Mouse (Mus musculus): ENCODE data around the gene 3110070M22Rik.
"Not testable (repeated sequence)": the region's sequence is repeated elsewhere in the genome, so short reads cannot be mapped to it uniquely, and the experiment has no call there.

The 3110070M22Rik gene

GRCm38 (mm10) chr13:119487880-119488580 is at the start of gene 3110070M22Rik, which contains the start of gene Tmem267:
Gene 3110070M22Rik, minus strand, starts transcription at chr13:119488383.
Gene Tmem267, plus strand, starts transcription at chr13:119488039.
- DNase-seq (ENCODE audit: low spot score): peak; percentile 75

- not testable (repeated sequence) for DNase-seq (ENCODE audit: low spot score)
These were observed 6.8 kb upstream of the 3110070M22Rik start for GRCm38 (mm10) chr13:119494938-119495337.

- peak; percentile 14 for DNase-seq (ENCODE audit: low spot score)
These were observed 3.9 kb upstream of the 3110070M22Rik start for GRCm38 (mm10) chr13:119492083-119492482.

- peak; percentile 18 for DNase-seq (ENCODE audit: low spot score)
These were observed 829 bp downstream of the 3110070M22Rik start for GRCm38 (mm10) chr13:119487354-119487753.

GRCm38 (mm10) chr13:119477789-119478188 is 10.4 kb downstream of the 3110070M22Rik start:
- DNase-seq (ENCODE audit: low spot score): no peak

GRCm38 (mm10) chr13:119476631-119477030 is 11.6 kb downstream of the 3110070M22Rik start:
- DNase-seq (ENCODE audit: low spot score): no peak

- DNase-seq (ENCODE audit: low spot score): peak; percentile 95
These were observed 25.3 kb downstream of the 3110070M22Rik start, which contains the start of gene 4833420G17Rik for GRCm38 (mm10) chr13:119462596-119463560. Gene 4833420G17Rik, plus strand, starts transcription at chr13:119462768.

- DNase-seq (ENCODE audit: low spot score): peak; percentile 33
These were observed 26.1 kb downstream of the 3110070M22Rik start for GRCm38 (mm10) chr13:119461900-119462595.

GRCm38 (mm10) chr13:119456342-119456741 is 31.8 kb downstream of the 3110070M22Rik start:
- peak; percentile 45 for DNase-seq (ENCODE audit: low spot score)

GRCm38 (mm10) chr13:119455082-119455481 is 33.1 kb downstream of the 3110070M22Rik start:
- DNase-seq (ENCODE audit: low spot score): no peak

GRCm38 (mm10) chr13:119453563-119453962 is 34.6 kb downstream of the 3110070M22Rik start:
- no peak for DNase-seq (ENCODE audit: low spot score)

- no peak for DNase-seq (ENCODE audit: low spot score)
These were observed 45.9 kb downstream of the 3110070M22Rik start for GRCm38 (mm10) chr13:119442244-119442643.

Measured in adipocyte (in vitro differentiated cells).